Mouse (Mus musculus) kidney, adult 2 months (tissue): ENCODE measurements around the gene Chchd6. TPM values are rescaled to one million over a fixed set of nuclear protein-coding genes. Genes with fewer than 3 reads are reported as not detected.

Source experiments
- DNase-seq: peaks from one replicate; pipeline ENCODE4 v3.0.0; 2021
- H3K27ac ChIP-seq: fragments of 200-500 bp; 2 replicates; pipeline ENCODE4 v1.5.1; 2012; ENCODE audit warnings: low read depth, low read length, control low read depth, inconsistent platforms; ENCODE audit not compliant: insufficient read depth
- H3K27me3 ChIP-seq: fragments of 200-500 bp; replicated peaks from 2 replicates; pipeline ENCODE4 v1.6.1; 2012; ENCODE audit warnings: mild to moderate bottlenecking, moderate library complexity, low read length, inconsistent platforms; ENCODE audit not compliant: control insufficient read depth, insufficient read depth
- H3K36me3 ChIP-seq: fragments of 200-500 bp; 2 replicates; pipeline ENCODE4 v1.6.1; 2012; ENCODE audit warnings: mild to moderate bottlenecking, moderate library complexity, low read length, inconsistent platforms; ENCODE audit not compliant: control insufficient read depth, insufficient read depth
- H3K4me1 ChIP-seq: fragments of 200-500 bp; 2 replicates; pipeline ENCODE4 v1.6.1; 2011; ENCODE audit warnings: low read length; ENCODE audit not compliant: control insufficient read depth, insufficient read depth
- H3K4me3 ChIP-seq: fragments of 200-500 bp; 2 replicates; pipeline ENCODE4 v1.5.1; 2011; ENCODE audit warnings: mild to moderate bottlenecking, low read depth, low read length, control low read depth; ENCODE audit not compliant: insufficient read depth
- CTCF ChIP-seq: fragments of 200-500 bp; conservative IDR thresholded peaks from 2 replicates; pipeline ENCODE4 v1.5.1; 2011; ENCODE audit warnings: low read depth, mild to moderate bottlenecking, control low read depth, low read length, moderate library complexity, mixed read lengths; ENCODE audit not compliant: insufficient read depth, insufficient read length
- POLR2A ChIP-seq: fragments of 200-500 bp; IDR thresholded peaks from one replicate; pipeline ENCODE4 v1.6.1; 2011; ENCODE audit warnings: low read depth, low read length, control low read depth
- WGBS: fragments of 180-500 bp; shearing (Covaris S2); methylation state at CpG from one replicate; pipeline ENCODE4 v1.1.7; 2018; 5-methylcytosine and 5-hydroxymethylcytosine counted together
- polyA plus RNA-seq: library from polyadenylated mRNA; depleted of rRNA; stranded (reverse); fragments of >200 nt; gene quantifications from 2 replicates; pipeline ENCODE4 v1.2.3, GENCODE M21; 2012

Chchd6 gene
- polyA plus RNA-seq, 1 experiment = 86.5 TPM

GRCm38 (mm10) chr6:89585696-89586095, 9.8 kb downstream of the Chchd6 start:
- H3K27ac ChIP-seq = no peak overlapping the region
- no peak for DNase-seq
- TF ChIP-seq POLR2A (no peak), CTCF (no peak)
- H3K4me1 ChIP-seq = no peaks in the 10 kb centered on the region
- H3K27me3 ChIP-seq = no peaks in the 10 kb centered on the region
- no peaks in the 10 kb centered on the region for H3K36me3 ChIP-seq
- no peak overlapping the region for H3K4me3 ChIP-seq

DNA sequence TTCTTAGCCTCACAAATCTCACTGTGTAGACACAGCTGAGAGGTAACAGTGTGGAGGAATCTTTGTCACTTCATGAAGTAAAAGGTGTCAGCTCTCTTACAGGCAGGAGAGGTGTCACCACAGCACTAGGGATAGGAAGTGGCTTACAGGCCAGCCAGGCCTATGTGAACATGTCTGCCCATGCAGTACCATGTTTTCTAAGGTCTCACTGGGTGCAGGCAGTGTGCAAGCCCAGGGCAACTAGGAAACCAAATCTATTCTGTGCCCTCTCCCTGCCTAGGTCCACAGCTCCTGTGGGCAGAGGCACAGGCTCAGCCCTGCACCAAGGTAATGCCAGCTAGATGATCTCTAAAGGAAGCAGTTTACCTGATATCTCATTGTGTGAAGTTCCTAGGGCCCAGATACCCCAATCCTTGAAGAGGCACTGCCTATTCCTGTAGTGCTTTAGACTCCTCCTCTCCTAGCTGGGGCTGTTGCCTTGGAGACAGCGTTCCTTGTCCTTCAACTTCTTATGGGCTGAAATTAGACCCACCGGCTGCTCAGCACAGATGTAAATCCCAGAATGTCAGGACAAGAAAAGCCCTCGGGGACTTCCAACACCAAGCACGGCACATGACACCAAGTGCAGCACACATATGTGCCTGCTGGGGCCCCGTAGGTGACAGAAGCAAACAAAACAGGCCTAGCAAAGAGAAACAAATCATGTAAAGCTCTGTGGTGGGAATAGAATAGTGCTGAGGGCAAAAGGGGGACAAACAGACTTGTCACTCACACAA, 10.6 kb downstream of the Chchd6 start:
- Histone ChIP-seq H3K36me3 (no peaks in the 10 kb centered on the region), H3K27me3 (no peaks in the 10 kb centered on the region), H3K27ac (no peak overlapping the region), H3K4me3 (no peak overlapping the region), H3K4me1 (no peaks in the 10 kb centered on the region)
- TF ChIP-seq POLR2A (no peak), CTCF (no peak)
- no peak for DNase-seq
- 53% methylated on average over 5 of the region's 5 CpGs for WGBS

GRCm38 (mm10) chr6:89583170-89583569, 12.3 kb downstream of the Chchd6 start:
- TF ChIP-seq POLR2A = no peak
- no peak for TF ChIP-seq CTCF
- no peak for DNase-seq
- Histone ChIP-seq H3K36me3 (no peaks in the 10 kb centered on the region), H3K4me1 (no peaks in the 10 kb centered on the region), H3K27me3 (no peaks in the 10 kb centered on the region), H3K4me3 (no peak overlapping the region), H3K27ac (no peak overlapping the region)
- 82% methylated on average over 3 of the region's 3 CpGs for WGBS

DNA sequence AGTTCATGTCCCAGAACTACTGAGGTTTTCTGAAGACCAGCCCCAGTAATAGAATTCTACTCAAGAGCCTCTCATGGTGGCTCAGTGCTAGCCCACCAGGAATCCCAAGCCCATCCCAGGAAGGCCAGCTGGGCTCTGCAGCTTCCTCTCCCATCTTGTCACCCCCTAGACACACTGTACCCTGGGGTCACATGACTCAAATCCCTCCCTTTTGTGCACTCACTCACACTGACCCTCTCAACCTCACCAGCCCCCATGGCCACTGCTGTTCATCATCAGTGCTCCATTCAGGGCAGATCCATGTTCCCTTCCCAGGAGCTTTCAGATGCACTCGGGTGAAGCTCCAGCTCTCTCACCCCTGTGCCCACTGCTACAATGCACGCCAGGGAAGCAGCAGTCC, 20.8 kb downstream of the Chchd6 start:
- Histone ChIP-seq H3K36me3 (no peaks in the 10 kb centered on the region), H3K4me1 (no peaks in the 10 kb centered on the region), H3K27ac (no peak overlapping the region), H3K27me3 (no peaks in the 10 kb centered on the region), H3K4me3 (no peak overlapping the region)
- 67% methylated on average over 2 of the region's 2 CpGs for WGBS
- TF ChIP-seq CTCF (no peak), POLR2A (no peak)
- DNase-seq = no peak

DNA sequence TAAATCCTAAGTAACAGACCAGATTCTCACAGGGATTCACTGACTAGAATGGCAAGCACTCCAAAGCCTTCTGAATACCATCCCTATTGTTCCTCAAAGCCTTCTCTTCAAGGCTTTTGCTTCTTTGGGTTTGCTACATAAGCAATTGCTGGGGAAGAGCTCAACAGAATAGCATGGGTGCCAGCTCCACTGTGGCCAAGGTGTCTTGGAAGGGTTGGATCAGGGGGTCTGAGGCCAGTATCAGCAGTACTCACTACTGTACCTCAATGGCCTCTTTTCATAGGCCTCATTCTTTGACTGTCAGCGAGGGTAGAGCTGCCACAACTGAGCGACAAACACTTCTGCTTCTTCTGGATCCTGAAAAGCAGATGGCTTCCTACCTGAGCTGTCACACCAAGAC, 21.7 kb downstream of the Chchd6 start:
- Histone ChIP-seq H3K36me3 (no peaks in the 10 kb centered on the region), H3K27me3 (no peaks in the 10 kb centered on the region), H3K4me1 (no peaks in the 10 kb centered on the region), H3K4me3 (no peak overlapping the region), H3K27ac (no peak overlapping the region)
- WGBS = 94% methylated on average over 2 of the region's 2 CpGs
- no peak for TF ChIP-seq CTCF
- no peak for TF ChIP-seq POLR2A
- no peak for DNase-seq

GRCm38 (mm10) chr6:89572921-89573636, 22.4 kb downstream of the Chchd6 start:
- H3K4me3 ChIP-seq = no peak overlapping the region
- TF ChIP-seq CTCF = no peak
- TF ChIP-seq POLR2A = no peak
- no peak overlapping the region for H3K27ac ChIP-seq
- no peaks in the 10 kb centered on the region for H3K4me1 ChIP-seq
- H3K27me3 ChIP-seq = no peaks in the 10 kb centered on the region
- H3K36me3 ChIP-seq = no peaks in the 10 kb centered on the region
- no peak for DNase-seq

DNA sequence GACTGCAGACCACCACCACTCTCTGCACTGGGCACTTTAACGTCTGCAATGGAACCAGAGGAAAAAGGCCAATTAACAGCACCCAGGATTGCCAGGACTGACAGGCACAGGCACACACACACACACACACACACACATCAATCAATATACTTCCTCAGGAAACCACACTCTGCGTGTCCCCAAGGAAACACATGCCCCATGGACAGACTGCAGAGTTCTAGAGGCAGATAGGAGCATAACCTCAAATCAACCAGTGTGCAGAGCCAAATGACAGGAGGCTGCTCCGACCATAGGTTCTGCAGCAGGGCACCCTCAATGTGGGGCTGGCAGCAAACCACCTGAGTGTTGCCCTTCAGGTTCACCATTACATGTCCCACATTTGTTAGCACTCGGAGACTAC, 26.1 kb downstream of the Chchd6 start:
- TF ChIP-seq CTCF (no peak), POLR2A (no peak)

More for the DNA sequence above, 26.1 kb downstream of the Chchd6 start:
- 84% methylated on average over 4 of the region's 4 CpGs for WGBS
- Histone ChIP-seq H3K27ac (no peak overlapping the region), H3K27me3 (no peaks in the 10 kb centered on the region), H3K4me1 (no peaks in the 10 kb centered on the region), H3K36me3 (no peaks in the 10 kb centered on the region), H3K4me3 (no peak overlapping the region)
- no peak for DNase-seq
